In the genomic region with DNA sequence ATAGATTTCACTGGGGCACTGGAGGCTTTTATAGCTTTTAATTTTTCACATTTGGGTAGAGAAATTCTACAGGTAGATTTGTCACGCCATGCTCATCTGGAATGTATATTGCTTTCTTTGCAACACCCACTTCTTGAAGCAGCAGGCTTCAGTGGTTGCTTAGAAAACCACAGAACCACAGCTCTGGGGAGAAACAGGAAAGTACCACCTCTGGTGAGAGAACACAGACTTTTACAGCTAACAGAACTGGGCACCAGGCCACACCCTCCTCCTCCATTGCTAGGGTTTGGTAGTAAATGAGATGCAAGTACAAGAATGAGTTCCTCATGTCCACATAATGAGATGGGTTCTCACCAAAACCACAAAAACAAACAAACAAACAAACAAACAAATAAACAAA, we compare ENCODE assay signal across 12 mouse cellular contexts. TPM values are rescaled to one million over a fixed set of nuclear protein-coding genes. Genes with fewer than 3 reads are reported as not detected.
DNase-seq lines count a peak whose midpoint lies in the region; ATAC-seq lines count a peak whose summit lies in the region.
"Had no signal": no experiment of that assay in that cellular context is flagged by ENCODE, and none has a peak within 500 bp of the region (broad histone marks: within the 10 kb centered on the region; RNA-seq: fewer than 3 reads in every experiment).

No protein-coding gene starts in this region.

- H3K4me2 ChIP-seq in embryonic facial prominence, embryonic 14.5 days (ENCODE audit: low read depth, low read length) = no peak overlapping the region

- no peak for ATAC-seq in embryonic facial prominence, embryonic 14.5 days (ENCODE audit: low read depth)
- ATAC-seq: hindbrain, postnatal 0 days had no signal

- no peaks in the 10 kb centered on the region for H3K27me3 ChIP-seq in embryonic facial prominence, embryonic 14.5 days (replicated peaks; ENCODE audit: control insufficient read depth, insufficient read depth, low read length)
- H3K27me3 ChIP-seq in embryonic facial prominence, embryonic 10.5 days (replicated peaks; ENCODE audit: low read depth, poor library complexity, severe bottlenecking) = no peaks in the 10 kb centered on the region

- peak; percentile 13 for DNase-seq in embryonic facial prominence, embryonic 14.5 days (ENCODE audit: low spot score)
- no peak for DNase-seq in embryonic facial prominence, embryonic 10.5 days (ENCODE audit: low spot score)
- peak; percentile 76 to 79 for DNase-seq in B cell, adult 2 months
- DNase-seq in c-Kit-positive CD71-negative TER-119-negative erythroid progenitor cells, embryonic 14.5 days (ENCODE audit: low read depth) = peak; percentile 36
- DNase-seq in naive thymus-derived CD4-positive, alpha-beta T cell, adult 2 months (ENCODE audit: low read depth) = peak; percentile 88
- no peak for DNase-seq in right cerebral cortex, postnatal 36 days (ENCODE audit: low spot score in 2 of 2)
- no peak for DNase-seq in right cerebral cortex, adult 18-20 months
- no peak for DNase-seq in kidney, postnatal 36 days
- DNase-seq: adrenal gland, adult 8-10 months; right cerebral cortex, postnatal 25 days had no signal

- 69% methylated on average over 1 of the region's 1 CpGs for WGBS in embryonic facial prominence, embryonic 14.5 days
- WGBS in embryonic facial prominence, embryonic 10.5 days = 85% methylated on average over 1 of the region's 1 CpGs

- H3K9me3 ChIP-seq in embryonic facial prominence, embryonic 14.5 days (ENCODE audit: control insufficient read depth, low read length) = no peaks in the 10 kb centered on the region
- no peaks in the 10 kb centered on the region for H3K9me3 ChIP-seq in embryonic facial prominence, embryonic 10.5 days

- no peak overlapping the region for H3K27ac ChIP-seq in embryonic facial prominence, embryonic 14.5 days (replicated peaks; ENCODE audit: low read depth, low read length)
- H3K27ac ChIP-seq in embryonic facial prominence, embryonic 10.5 days (replicated peaks) = no peak overlapping the region
- H3K27ac ChIP-seq: hindbrain, postnatal 0 days; kidney, postnatal 0 days had no signal

- no peaks in the 10 kb centered on the region for H3K4me1 ChIP-seq in embryonic facial prominence, embryonic 14.5 days (ENCODE audit: control insufficient read depth, insufficient read depth, low read length)
- H3K4me1 ChIP-seq in embryonic facial prominence, embryonic 10.5 days = no peaks in the 10 kb centered on the region

- no peak overlapping the region for H3K4me3 ChIP-seq in embryonic facial prominence, embryonic 14.5 days (ENCODE audit: low read depth, low read length)
- H3K4me3 ChIP-seq in embryonic facial prominence, embryonic 10.5 days = no peak overlapping the region

- H3K36me3 ChIP-seq in embryonic facial prominence, embryonic 14.5 days (ENCODE audit: control insufficient read depth, insufficient read depth, low read length) = no peaks in the 10 kb centered on the region
- H3K36me3 ChIP-seq in embryonic facial prominence, embryonic 10.5 days (replicated peaks) = no peaks in the 10 kb centered on the region

- H3K9ac ChIP-seq in embryonic facial prominence, embryonic 14.5 days (ENCODE audit: low read depth, low read length) = no peak overlapping the region

RNA-seq across cellular contexts. Expression of a gene that starts 42.7 kb away (rescaled TPM):
- 45.5 and 55.6 TPM in 2 replicates for polyA plus RNA-seq in embryonic facial prominence, embryonic 14.5 days (2014; fragmentation: Nextera tagmentation; extraction: Ambion mirVana)
- polyA plus RNA-seq in embryonic facial prominence, embryonic 10.5 days (2016; fragmentation: Nextera tagmentation; extraction: Ambion mirVana) = 105 and 112 TPM in 2 replicates

Comparison
In these comparisons a context has a peak if more than half of its experiments do, and no peak if none do; other contexts are left out.
1. DNase-seq: peak in embryonic facial prominence, embryonic 14.5 days (single experiment), B cell, adult 2 months (2 of 2), c-Kit-positive CD71-negative TER-119-negative erythroid progenitor cells, embryonic 14.5 days (single experiment) and naive thymus-derived CD4-positive, alpha-beta T cell, adult 2 months (single experiment); none in embryonic facial prominence, embryonic 10.5 days (single experiment), right cerebral cortex, postnatal 36 days (0 of 2), right cerebral cortex, adult 18-20 months (single experiment) and kidney, postnatal 36 days (0 of 2).